Mouse (Mus musculus) layer of hippocampus, postnatal 25 days (tissue): Measurements from ENCODE around the gene Arhgap17. TPM values are rescaled to one million over a fixed set of nuclear protein-coding genes. Genes with fewer than 3 reads are reported as not detected.
A peak's percentile ranks its signal among the peaks of the same experiment; 100 is the strongest.

Experiments used
- DNase-seq, 2 experiments: peaks; one replicate each; pipeline ENCODE4 v3.0.0; 2022; ENCODE audit warnings: mixed read lengths in 2 of 2, low spot score in 1 of 2; ENCODE audit errors: extremely low spot score in 1 of 2
- total RNA-seq, 2 experiments: library from RNA; stranded (reverse); gene quantifications; 2 replicates each; pipeline ENCODE4 v1.2.3; 2021

Arhgap17 gene
- 10 to 100 TPM; 22.8 to 32.6 TPM for total RNA-seq

- DNase-seq: peak; percentile 90 to 95
Observed at GRCm38 (mm10) chr7:123369759-123370481, at the start of gene Arhgap17, which contains the start of gene Lcmt1. Gene Arhgap17, minus strand, starts transcription at chr7:123369915. Gene Lcmt1, plus strand, starts transcription at chr7:123369784.

GRCm38 (mm10) chr7:123417661-123418060 is 47.9 kb upstream of the Arhgap17 start:
- no peak for DNase-seq

GRCm38 (mm10) chr7:123416803-123417202 is 47.1 kb upstream of the Arhgap17 start:
- DNase-seq: no peak

- no peak for DNase-seq
Observed at GRCm38 (mm10) chr7:123412143-123412542, 42.4 kb upstream of the Arhgap17 start.

DNA sequence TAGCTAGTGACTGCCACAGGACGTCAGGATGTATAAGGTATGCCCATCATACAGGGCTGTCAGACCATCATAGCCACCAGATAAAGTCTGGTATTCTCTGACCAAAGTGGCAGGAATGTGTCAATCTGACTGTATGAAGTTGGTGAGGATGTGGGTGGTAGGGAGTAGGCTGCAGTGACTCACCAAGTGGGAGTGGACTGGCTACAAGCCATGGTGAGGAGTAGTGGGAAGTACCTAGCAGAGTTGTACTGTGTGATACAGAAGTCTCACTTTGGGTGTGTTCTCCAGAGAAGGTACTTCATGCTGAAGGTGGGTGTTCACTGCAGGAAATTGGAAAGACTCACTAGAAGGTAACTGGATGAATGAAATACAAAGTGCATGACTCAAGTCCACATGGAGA is 41.4 kb upstream of the Arhgap17 start:
- no peak for DNase-seq

GRCm38 (mm10) chr7:123410502-123410901 is 40.8 kb upstream of the Arhgap17 start:
- no peak for DNase-seq

GRCm38 (mm10) chr7:123406988-123407387 is 37.3 kb upstream of the Arhgap17 start:
- DNase-seq: no peak

DNA sequence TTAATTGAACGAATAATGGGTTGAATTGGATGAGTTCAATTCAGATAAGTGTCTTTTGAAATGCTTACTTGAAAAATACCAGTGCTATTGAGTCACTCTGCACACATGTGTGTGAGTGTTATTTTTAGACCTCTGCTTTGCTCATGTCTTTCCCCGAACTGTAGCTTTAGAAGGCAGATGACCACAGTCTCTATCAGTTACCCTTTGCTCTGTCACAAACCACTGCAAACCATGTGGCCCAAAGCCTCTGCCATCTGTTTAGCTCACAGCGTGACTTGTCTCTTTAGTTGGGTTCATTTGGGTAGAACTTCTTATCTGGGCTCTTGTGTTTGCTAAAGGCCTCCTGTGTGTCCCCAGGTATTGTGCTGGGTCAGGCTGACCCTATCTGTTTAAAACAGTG is 35.9 kb upstream of the Arhgap17 start:
- no peak for DNase-seq

GRCm38 (mm10) chr7:123404198-123404597 is 34.5 kb upstream of the Arhgap17 start:
- no peak for DNase-seq

DNA sequence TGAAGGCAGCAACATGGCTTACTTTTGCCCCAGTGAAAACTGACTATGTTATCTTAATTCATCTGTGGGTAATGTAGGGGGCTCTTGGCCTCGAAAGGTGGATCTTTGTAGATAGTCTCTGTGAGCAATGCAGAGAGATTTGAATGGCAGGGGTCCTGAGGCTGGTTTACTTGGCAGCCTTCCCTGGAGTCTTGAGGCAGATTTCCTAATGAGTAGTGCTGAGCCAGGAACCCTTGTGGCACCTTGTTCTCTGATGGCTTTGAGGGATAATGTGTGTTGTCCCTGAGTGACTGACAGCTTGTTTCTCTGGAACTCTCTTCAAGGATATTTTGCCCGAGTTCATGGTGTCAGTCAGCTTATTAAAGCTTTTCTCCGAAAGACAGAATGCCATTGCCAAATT is 31.4 kb upstream of the Arhgap17 start:
- DNase-seq: no peak

DNA sequence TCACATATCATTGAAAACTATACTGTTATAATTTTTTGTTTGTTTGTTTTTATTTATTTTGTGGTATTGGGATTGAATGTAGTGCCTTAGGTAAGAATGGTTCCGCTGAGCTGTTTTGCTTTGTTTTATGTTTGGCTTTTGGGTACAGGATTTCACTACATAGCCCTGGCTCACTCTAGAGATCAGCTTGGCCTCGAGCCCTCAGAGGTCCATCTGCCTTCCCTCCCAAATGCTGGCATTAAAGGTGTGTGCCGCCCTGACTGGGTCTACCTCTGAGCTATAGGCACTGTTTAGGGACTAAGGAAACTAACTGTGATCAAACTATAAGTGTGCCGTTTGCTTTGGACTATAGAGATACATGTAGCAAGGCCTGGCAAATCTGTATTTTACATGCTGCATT is 29.6 kb upstream of the Arhgap17 start:
- no peak for DNase-seq

- peak in 1 of 2 experiments; percentile 48 for DNase-seq
Observed at GRCm38 (mm10) chr7:123398828-123399227, 29.1 kb upstream of the Arhgap17 start.

GRCm38 (mm10) chr7:123397931-123398330 is 28.2 kb upstream of the Arhgap17 start:
- DNase-seq: no peak

DNA sequence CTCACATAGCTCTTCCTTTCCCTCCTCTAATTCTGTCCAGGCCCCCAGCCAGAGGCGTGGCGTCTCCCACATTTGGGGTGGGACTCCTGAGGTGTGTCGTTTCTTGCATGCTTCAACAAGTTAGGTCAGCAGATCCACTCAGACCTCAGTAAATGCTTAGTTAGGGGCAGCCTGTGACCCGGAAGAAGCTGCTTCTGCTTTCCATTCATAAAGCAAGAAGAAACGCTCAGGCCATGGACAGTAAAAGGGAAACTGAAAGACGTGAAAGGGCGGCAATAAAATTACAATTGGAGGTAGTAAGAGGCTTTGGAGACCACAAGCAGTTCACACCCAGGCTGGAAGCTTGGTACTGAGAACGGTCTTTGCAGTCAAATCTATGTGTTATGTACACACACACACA is 27.7 kb upstream of the Arhgap17 start:
- DNase-seq: no peak

- DNase-seq: no peak
Observed at GRCm38 (mm10) chr7:123396900-123397299, 27.2 kb upstream of the Arhgap17 start.

- DNase-seq: no peak
Observed at GRCm38 (mm10) chr7:123394271-123394670, 24.6 kb upstream of the Arhgap17 start.

DNA sequence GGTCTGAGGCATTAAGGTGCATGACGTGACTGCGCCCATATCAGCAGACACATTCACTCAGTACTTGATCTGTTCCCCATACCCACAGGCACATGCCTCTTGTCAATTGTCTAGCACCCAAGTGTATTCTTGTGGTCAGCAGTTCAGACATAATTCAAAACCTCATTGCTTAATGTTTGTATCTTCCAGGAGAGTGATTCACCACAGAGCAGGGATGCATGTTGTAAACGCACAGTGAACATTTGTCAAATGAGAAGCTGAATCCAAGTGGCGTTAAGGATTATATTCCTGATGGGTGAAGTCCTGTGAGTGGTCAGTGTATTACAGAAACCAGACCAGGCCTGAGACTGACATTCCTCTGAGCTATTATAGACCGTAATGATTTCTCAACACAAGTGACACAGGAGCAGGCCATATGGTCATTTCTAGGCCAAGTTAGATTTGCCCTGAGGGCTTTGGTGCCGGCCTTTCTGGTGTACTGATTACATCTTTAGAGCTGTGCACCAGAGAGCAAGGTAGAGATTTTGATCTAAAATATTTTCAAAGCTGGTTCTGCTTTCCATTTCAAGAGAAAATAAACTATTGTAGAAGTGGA is 20.1 kb upstream of the Arhgap17 start:
- no peak for DNase-seq

- no peak for DNase-seq
Observed at GRCm38 (mm10) chr7:123385693-123386407, 16.1 kb upstream of the Arhgap17 start.

DNA sequence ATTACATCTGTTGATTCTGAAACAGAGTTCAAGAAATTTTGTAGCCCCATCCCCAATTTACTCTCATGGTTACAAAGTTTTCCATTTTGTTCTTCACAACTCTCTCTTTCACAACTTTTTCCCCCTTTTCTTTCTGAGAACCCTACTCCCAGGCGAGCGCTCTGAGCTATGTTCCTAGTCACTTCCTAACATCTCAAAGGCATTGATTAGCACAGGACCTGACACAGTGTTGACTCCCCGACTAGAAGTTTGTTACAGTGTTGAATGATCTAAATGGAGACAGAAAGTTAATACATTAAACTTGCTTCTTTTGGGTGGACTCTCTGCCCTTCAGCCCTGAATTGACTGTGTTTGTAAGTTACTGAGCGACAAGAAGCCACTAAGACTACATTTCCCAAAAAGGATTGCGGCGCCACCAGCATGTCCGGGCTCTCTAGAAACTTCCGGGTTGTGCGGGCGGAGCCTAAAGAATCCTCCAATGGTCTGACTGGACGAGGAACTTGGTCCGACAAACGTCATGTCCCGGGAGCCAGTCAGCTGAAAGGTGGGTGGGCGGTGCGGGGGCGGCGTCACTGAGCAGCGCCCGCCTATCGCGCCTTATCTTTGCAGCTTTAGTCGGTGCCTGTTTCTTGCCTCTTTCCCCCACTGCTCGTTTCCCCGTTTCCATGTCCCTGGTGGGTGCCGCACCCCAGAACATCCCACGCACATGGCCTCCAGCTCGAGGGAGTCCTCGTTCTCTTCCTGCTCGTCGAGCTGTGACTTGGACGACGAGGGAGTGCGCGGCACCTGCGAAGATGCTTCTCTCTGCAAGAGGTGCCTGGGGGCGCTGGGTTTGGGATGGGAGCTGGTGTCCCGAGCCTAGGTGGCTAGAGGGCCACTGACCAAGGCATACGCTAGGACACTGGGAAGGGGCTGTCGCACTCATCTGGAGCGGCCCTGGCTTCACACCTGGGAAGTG is 8.0 kb upstream of the Arhgap17 start:
- peak; percentile 75 for DNase-seq

- no peak for DNase-seq
Observed at GRCm38 (mm10) chr7:123371501-123371900, 1.8 kb upstream of the Arhgap17 start.
